Mouse (Mus musculus): Measurements from ENCODE around the gene Ccdc39.
A peak's percentile ranks its signal among the peaks of the same experiment; 100 is the strongest.

The Ccdc39 gene

DNA sequence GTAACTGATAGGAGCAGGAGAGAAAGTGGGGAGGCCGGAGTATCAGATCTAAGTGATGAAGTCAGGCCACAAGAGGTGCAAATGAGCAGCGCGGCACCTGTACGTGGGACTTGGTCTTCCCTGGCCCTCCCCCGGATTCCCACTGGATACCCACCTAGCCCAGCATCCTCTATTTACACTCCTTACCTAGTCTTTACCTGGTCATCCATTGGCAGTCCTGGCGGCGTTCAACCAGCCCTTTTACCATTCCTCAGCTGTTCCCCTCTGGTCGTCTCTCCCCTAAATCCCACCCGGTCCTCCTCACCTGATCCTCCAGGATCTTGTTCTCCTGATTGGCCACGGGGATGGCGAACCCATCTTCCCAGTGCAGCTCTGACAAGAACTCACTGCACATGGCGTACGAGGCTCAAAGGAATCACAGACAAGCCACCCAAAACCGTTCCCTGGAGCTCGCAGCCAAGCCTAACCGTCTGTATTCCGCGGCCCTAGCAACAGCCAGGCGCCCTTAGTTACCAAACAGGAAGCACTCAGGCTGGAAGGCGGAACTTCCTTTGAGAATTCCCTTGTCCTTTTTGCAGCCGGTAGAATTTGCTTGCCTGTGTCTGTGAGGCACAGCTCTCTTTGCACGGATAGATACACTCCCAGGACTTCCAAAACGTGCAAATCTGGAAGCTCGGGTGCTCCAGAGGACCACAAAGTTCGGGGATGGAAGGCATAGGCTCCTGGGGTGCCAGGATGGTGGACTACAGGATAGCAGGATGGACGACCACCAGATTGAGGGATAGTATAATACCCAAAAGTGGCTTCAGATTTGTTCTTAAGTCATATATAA, at the start of gene Ccdc39:
TSS of gene Ccdc39 (minus strand) at position 510 of the 832 bp plus-strand sequence.
- DNase-seq (ENCODE audit: low read depth, low spot score), result peak; percentile 83

DNA sequence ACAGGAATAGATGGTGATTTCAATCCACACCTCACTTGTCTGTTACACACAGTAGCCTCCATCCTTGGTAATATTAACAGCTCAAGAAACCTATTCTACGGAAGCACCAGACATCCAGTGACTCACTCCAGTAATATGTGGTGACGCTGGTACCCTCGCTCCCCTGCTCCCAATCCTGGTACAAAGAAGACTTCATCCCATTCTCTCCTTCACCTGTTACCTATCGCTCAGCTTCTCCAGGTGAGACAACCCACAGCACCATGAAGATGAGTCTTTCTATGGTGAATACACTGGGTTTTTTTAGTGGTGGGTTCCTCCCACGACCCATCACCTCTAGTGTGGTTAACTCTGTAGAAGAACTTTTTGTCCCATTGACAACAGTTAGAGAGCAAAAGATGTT, 49.3 kb upstream of the Ccdc39 start:
- DNase-seq (ENCODE audit: low read depth, low spot score), result no peak

DNA sequence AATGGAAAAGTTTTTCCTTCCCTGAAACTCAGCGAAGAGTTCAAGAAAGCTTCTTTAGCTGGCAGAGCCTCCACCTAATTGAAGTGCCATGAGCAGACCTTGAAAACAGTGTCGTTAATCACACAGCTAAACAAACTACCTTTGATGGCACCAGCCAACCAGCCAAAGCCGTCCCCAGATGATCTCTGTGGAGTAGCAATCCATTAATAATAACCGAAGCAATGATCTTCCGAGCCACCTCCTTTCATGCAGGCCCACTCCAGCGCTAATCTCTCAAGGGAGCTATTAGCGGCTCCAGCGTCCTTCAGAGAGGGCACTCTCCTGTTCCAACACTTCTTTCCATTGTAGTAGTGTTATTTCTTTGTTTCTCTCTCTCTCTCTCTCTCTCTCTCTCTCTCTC, 43.3 kb upstream of the Ccdc39 start:
- DNase-seq (ENCODE audit: low read depth, low spot score), result no peak

DNA sequence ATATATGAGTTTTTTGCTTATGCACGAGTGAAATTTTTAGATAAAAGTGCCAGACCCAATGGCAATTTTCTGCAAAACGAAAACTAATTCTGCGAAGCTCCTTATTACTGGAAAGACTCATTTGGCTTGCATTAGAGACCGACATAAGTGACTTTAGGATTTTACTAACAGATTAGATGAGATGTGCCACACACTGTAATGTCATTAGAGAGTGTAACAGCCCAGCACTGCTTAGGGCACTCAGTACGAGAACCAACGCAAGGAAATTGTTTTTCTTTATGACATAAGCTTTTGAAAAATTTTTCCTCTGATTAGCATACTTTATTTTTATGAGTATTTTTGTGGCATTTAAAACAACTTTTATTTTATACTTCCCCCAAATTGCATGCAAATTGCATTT, 39.0 kb upstream of the Ccdc39 start:
- no peak for DNase-seq (ENCODE audit: low read depth, low spot score)

DNA sequence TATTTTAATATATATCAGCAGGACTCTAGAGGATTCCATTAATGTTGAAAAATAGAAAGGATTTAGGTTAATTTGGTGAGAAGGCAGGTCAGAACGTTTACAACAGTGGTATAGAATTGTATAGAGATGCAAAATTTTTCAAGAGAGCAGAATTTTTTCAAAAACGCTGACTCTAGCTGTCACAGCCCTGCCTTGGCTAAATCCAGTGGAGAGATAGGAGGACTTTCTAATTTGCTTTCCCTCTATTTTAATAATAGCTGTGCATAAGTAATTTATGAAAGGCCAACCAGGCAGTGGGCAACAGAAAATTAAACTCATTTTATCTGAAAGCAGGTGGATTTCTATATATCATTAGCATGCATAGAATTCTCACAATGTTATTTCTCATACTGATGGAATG, 38.6 kb upstream of the Ccdc39 start:
- DNase-seq (ENCODE audit: low read depth, low spot score), result no peak

DNA sequence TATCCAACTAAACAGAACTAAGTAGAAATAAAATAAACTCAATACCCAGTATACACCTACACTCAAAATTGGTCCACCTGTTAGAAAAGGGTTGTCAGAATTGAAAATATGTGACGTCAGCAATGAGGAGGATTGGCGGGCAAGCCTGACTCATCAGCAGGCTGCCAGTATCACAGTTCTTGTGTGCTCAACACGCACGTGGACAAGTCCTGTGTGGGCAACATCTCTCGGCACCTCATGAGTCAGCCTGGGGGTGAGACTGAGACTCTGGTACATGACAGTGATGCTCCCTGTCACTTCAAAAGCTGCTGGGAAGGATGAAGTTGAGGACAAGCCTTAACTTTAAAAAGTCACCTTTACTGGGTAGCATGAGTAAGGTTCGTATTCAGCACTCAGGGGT, 34.6 kb upstream of the Ccdc39 start:
- DNase-seq (ENCODE audit: low read depth, low spot score), result no peak

DNA sequence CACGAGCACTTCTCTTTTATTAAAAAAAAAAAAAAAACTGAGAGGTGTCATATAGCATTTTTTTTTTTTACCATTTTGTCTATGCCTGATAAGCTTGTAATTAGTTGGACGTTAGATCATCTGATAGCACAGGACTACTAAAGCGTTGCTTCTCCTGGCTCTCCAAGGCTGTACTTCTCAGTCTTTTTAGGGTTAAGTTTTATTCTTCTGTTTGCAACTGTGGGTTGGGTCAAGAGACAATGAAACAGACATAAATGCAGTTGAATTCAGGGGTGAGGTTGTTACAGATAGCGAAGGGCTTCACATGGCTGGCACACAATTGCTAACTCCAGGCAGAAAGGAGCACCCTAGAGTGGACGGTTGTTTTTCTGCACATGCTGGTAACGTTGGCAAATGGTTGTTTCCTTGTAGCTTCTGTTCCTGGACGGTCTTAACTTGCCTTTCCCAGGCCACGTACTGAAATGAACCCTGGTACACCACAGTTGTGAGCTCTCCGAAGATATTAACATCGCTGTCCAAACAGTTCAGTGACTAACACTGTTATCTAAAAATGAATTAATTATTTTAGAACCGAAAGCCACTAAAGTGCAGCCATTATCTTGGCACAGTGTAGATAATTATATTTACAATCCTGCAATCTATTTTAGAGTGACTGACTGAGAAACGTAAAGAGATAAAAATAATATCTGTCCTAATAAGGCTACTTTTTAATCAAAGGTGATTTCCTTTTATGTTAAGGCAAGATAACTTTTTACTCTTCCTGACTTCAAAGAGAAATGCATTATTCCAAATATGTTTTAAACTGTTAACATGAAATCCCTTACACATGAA, 30.6 kb upstream of the Ccdc39 start:
- DNase-seq (ENCODE audit: low read depth, low spot score), result no peak

DNA sequence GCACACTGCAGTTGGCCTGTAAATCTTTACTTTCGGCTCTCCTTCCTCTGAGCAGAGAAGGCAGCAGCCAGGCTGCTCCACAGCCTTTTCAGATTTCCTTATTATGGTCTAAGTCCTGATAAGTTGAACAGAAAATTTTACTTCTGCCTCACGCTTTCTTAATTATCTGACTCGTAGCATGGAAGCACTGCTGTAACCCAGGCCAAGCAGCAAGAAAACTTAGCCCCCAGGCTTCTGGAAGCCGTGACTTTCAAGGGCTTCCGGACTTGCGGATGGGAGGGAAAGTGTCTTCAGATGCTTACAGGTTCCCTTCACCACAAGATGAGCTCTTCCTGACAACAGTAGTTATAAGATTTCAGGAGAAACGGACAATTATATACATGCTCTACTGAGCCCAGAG, 29.7 kb upstream of the Ccdc39 start:
- DNase-seq (ENCODE audit: low read depth, low spot score), result no peak

DNA sequence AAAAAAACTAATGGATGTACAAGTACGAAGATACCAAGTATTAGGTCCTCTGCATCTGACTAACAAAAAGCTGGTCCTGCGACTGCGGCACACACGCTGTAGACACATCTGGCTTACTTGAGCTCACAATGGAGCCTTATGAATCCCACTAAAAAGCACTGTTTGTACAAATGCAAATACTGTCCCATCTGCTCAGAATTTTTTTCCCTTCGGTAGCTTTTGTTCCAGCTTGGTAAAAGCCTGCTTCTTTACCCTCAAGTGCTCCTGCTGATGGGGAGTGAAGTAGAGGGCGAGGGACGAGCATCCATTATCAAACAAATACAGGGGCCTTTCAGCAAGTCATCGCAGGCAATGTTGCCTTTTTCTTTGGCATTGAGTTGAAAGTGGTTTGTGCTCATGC, 29.3 kb upstream of the Ccdc39 start:
- DNase-seq (ENCODE audit: low read depth, low spot score), result peak; percentile 41

DNA sequence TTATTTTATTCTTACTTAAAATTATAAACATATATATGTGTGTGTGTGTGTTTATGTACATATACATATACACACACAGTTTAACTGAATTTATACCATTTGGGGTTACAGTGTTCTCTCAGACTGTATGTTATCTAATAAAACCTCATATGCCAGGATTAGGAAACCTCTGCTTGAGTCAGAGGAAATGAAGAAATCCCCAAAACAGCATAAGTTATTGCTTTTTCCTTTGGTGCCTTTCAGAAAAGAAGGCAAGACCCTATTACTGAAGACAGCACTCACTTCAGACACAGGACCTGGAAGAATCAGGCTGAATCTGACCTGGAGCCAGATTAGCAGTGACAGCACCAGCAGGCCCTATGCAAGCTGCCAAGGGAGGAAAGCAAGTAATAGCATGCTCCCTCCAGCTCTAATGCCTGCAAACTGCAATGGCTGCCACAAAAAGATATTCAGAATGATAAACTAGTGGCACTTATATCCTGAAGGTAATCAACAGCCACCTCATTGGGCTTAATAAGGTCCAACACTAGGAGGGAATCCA, 20.0 kb upstream of the Ccdc39 start:
- DNase-seq (ENCODE audit: low read depth, low spot score), result no peak

DNA sequence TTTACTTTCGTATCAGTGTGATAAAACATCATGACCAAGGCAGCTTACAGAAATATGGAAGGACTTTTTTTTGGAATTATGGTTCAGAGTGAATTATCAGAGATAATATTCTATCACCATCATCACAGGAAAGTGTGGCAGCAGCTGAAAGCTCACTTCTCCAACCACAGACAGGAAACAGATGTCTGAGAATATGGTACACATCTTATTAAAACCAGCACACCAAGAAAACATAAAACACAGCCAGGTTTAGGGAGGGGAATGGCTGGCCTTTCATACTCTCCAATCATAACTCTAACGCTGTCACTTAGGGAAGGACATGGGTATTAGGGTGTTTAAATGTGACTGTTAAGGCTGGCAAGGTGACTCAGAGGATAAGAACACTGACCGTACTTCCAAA, 14.8 kb upstream of the Ccdc39 start:
- no peak for DNase-seq (ENCODE audit: low read depth, low spot score)

DNA sequence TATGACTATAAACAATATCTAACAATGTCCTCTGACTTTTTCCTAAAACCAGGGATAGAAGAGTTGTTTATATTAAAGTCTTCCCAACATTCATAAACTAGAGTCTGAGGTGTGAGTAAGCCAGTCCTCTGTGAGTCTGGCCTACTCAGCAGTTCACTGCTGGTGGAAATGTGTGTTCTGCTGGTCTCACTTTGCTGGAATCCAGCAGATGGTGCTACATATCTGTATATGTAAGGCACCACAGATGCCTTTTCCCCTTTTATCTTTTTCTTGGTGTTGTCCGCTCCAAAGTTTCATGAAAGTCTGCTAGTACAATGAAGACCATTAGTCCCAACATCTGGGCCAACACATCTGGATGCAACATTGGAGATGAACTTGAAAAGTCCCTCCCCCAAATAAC, 9.0 kb upstream of the Ccdc39 start:
- no peak for DNase-seq (ENCODE audit: low read depth, low spot score)

DNA sequence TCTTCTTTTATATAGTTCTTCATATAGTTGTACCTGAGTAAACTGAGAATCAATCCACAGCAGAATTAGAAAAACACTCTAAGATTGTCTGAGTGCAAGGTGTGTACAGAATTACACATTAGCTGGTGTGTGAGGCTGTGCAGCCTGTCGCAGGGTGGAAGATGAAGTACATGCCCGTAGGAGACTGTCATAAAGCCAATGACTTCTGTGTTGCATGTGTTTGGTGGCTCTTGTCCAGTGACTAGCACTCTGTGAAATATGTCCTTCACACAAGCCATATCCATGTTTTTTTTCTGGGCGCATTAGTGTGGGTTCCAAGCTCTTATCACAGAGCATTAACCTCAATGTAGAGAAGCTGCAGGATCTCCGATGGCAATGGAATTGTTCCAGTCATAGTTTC, 6.7 kb upstream of the Ccdc39 start:
- no peak for DNase-seq (ENCODE audit: low read depth, low spot score)

DNA sequence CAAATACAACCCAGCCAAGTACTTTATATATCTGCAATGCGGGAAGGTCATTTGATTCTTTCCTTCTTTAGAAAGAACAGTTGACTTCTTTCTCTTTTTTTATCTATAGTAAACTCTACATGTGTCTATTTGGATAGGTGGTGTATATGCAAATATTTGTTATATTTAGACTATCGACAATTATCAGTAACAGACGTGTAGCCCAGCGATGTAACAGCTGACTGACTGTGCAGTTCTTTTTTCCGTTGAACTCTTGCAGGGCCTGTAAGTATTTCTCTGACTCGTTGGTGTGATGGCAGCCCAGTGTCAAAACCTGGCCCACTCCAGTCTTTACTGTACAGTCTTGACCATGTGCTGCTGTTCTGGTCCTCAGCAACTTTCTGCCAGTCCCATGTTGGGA, 2.5 kb upstream of the Ccdc39 start:
- DNase-seq (ENCODE audit: low read depth, low spot score), result no peak

DNA sequence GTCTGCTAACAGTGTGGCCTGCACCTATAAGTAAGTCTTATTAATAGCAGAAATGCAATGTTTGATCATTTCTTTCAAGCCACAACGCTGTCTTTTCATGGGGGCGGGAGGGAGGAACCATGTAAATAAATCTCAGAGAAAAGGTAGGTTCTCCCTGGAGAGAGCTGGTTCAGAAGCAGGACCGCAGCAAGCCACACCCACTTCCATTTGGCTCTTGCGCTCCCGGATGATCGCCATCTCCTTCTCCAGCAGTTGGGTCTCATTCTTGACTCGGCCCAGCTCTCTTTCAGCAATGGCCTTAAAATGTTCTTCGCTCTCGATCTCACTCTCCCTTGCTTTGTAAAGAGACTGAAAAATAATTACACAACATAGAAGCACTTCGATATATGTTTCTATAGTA, 5.2 kb downstream of the Ccdc39 start:
- no peak for DNase-seq (ENCODE audit: low read depth, low spot score)

DNA sequence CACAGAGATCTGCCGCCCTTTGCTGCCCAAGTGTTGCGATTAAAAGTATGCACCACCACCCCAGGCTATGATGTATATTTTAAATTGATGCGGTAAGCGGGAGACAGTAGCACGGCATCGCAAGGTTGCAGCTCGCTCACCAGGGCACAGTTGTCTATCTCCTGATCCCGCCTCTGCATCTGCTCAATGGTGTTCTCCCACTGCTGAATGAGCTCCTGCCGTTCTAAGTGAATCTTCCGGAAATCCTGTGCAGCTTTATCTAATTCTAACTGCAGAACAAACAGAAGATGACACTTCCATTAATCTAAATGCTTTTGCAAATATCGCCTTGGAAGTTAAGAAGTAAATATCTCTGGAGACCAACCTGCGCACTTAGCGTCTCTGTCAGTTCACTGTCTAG, 7.5 kb downstream of the Ccdc39 start:
- DNase-seq (ENCODE audit: low read depth, low spot score), result no peak

DNA sequence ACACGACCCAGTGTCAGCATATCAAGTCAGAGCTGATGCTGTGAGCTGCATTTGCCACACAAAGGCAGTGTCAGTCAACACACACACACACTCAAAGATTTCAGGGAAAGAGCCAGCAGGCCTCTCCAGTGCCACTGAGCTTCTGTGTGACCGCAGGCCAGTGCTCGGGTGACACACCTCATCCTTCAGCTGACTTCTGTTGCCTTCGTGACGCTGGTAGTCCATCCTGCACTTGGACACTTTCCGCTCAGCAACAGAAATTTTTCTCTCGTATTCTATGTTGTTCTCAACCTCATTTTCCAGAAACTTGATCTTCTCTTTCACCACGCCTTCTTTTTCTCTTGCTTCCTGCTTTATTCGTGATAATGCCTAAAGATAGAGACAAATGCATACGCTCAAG, 11.8 kb downstream of the Ccdc39 start:
- no peak for DNase-seq (ENCODE audit: low read depth, low spot score)

DNA sequence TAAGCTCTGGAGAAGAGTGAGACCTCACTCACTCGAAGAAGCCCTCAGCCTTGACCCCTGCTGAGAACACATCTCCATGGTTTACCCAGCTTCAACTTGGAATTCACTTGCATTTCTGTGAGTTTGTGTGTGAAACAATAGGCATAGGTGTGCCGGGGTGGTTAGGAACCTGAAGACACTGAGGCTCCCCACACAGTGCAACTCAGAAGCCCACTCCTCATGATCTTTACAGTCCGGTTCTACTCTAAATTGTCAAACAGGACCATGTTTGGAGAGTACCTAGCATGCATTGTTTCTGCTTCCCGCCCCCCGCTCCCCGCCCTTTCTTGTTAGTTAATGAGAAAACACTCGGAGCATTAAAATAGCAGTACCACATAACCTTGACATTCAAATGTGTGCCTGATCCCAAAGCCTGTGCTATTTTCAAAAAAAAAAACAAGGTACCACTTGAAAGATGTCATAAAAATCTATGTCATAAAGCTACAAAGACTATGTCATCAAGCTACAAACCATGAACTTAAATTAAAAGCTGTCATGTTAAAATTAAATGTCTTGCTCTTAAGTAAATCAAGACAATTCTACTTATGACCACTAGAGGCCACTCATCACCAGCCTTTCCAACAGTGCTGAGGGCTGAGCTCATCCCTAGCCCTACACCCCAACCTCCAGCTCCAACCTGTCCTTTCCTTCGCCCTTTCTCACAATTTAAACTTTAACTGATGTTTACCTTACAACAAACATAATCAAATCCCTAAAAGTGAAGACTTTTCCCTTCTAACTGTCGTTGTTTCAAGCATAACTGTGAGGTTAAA, 19.8 kb downstream of the Ccdc39 start:
- peak; percentile 48 for DNase-seq (ENCODE audit: low read depth, low spot score)

DNA sequence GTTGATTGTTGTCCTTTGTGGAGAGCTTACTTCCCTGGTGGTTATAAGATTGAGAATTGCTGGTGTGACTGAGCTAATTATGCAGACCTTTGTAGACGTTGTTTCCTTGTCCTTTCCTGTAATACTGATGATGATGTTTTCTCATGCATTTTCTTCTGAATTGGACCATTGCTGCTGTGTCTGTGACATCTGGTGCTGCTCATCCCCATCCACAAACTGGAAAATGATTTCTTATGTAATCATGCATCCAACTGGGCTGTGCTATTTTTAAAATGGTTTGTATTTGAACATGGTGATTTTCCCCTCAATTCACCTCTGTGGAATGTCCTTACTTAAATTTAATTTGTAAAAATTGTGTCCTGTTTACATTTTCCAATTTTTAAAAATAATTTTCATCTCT, 37.0 kb downstream of the Ccdc39 start:
- peak; percentile 46 for DNase-seq (ENCODE audit: low read depth, low spot score)

DNA sequence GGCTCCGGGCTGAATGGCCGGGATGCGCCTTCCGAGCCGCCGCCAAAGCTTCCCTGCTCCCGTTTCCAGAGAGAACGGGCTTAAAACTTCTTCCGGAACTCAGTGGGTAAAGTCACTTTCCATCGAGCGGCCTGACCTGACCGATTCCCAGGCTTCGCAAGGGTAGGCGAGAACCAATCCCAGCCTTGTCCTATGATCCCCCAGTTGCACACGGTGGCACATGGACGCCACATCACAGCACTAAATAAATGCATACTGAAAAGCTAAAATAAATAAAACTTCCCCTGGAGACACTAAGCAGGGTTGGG, 43.6 kb downstream of the Ccdc39 start:
- no peak for DNase-seq (ENCODE audit: low read depth, low spot score)

DNA sequence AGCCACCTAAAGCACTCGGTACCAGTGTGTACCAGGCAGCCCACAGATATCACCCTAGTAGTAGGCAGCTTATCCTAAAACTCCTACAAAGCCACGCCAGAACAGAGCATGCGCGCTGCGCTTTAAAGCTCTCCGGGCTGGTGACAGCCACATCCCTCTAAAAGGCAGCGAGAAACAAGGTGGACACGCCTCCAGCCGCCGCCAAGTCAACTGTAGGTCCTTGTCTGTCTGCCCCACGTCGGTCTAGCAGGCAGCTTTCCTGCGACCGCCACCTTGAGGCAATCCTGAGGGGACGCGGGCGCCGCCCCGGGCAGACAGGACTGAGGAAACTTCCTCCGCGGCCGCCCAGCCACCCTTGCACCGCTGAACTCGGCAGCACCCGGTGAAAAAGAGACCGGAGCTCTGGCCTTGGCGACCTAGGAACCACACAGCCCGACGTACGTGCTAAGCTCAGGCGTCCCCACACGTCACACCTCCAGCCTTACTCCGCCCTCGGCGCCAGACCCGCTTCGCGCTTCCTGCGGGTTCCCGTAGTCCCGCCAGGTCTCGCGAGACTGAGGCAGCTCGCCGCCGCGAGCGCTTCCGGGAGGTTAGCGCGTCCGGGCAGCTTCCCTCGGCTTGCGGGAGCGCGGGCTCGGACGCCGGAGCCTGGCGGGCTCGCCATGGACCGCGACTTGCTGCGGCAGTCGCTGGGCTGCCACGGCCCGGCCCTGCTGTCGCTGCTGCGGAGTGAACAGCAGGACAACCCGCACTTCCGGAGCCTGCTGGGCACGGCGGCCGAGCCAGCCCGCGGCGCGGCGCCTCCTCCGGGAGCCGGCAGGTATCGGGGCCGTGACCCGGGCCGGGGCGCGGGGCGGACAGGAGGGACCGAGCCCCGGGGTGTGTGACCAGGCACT, 44.2 kb downstream of the Ccdc39 start, which contains the start of gene Ttc14:
TSS of gene Ttc14 (plus strand) at position 216 of the 896 bp plus-strand sequence.
- DNase-seq (ENCODE audit: low read depth, low spot score), result peak; percentile 97
